In the genomic region with DNA sequence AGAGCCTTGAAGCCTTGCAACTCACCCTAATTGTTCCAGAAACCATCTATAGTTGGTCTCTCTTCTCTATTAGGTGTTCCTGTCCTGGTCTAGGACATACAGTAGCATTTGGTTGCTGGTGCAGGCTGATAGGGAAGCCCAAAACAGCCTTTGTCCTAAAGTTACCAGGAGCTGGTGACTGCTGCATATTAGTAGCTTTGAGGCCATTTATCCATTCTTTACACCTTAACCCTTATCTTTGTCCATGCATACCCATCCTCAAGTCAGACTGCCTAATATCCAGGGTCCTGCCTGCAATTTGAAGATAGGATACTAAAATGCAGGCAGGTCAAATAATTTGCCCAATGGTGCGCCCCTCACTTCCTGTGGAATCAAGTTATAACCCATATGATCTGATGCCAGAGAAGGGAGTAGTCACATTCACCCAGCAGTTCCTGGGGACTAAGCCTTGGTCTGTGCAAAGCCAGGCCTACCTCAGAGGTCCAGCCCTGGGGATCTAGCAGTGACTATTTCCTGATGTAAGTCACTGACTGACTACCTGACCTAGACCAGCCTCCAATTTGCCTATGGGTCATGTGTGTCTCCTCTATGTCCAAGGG, we compare ENCODE assay signal across 15 mouse cellular contexts. TPM values are rescaled to one million over a fixed set of nuclear protein-coding genes. Genes with fewer than 3 reads are reported as not detected.
DNase-seq lines count a peak whose midpoint lies in the region; ATAC-seq and TF ChIP-seq lines count a peak whose summit lies in the region.
"Had no signal": no experiment of that assay in that cellular context is flagged by ENCODE, and none has a peak within 500 bp of the region (broad histone marks: within the 10 kb centered on the region; RNA-seq: fewer than 3 reads in every experiment).

No protein-coding gene starts in this region.

- no peak for DNase-seq in kidney, adult 2 months
- DNase-seq in kidney, postnatal 4 days: no peak
- peak; percentile 10 for DNase-seq in c-Kit-positive CD71-positive TER-119-negative erythroid progenitor cells, embryonic 14.5 days (ENCODE audit: low read depth)
- no peak for DNase-seq in thymus, postnatal 0 days (ENCODE audit: low spot score)
- no peak for DNase-seq in layer of hippocampus, adult 18-20 months (ENCODE audit: low spot score in 2 of 2)
- DNase-seq: cerebellum, adult 9-10 months; left cerebral cortex, postnatal 4 days had no signal

- H3K4me2 ChIP-seq in embryonic facial prominence, embryonic 13.5 days: no peak overlapping the region
- H3K4me2 ChIP-seq in liver, embryonic 15.5 days: no peak overlapping the region
- no peak overlapping the region for H3K4me2 ChIP-seq in neural tube, embryonic 15.5 days
- H3K4me2 ChIP-seq: midbrain, embryonic 12.5 days had no signal

- H3K27me3 ChIP-seq in kidney, adult 2 months (replicated peaks; ENCODE audit: control insufficient read depth, insufficient read depth, low read length): no peaks in the 10 kb centered on the region
- H3K27me3 ChIP-seq in embryonic facial prominence, embryonic 13.5 days: peaks cover 17% of the 10 kb centered on the region
- H3K27me3 ChIP-seq in liver, embryonic 15.5 days: no peaks in the 10 kb centered on the region
- no peaks in the 10 kb centered on the region for H3K27me3 ChIP-seq in neural tube, embryonic 15.5 days (replicated peaks)

- no peaks in the 10 kb centered on the region for H3K9me3 ChIP-seq in embryonic facial prominence, embryonic 13.5 days
- H3K9me3 ChIP-seq in liver, embryonic 15.5 days (replicated peaks): no peaks in the 10 kb centered on the region
- H3K9me3 ChIP-seq in neural tube, embryonic 15.5 days (replicated peaks): no peaks in the 10 kb centered on the region
- H3K9me3 ChIP-seq: midbrain, embryonic 12.5 days had no signal

- no peak overlapping the region for H3K9ac ChIP-seq in embryonic facial prominence, embryonic 13.5 days
- no peak overlapping the region for H3K9ac ChIP-seq in liver, embryonic 15.5 days
- no peak overlapping the region for H3K9ac ChIP-seq in neural tube, embryonic 15.5 days (replicated peaks)
- H3K9ac ChIP-seq: midbrain, embryonic 12.5 days had no signal

- no peak for TF ChIP-seq CTCF in kidney, adult 2 months (conservative IDR thresholded peaks at IDR 0.05; ENCODE audit: insufficient read depth, insufficient read length, low read depth, low read length)

- no peak overlapping the region for H3K4me3 ChIP-seq in kidney, adult 2 months (ENCODE audit: insufficient read depth, low read depth, low read length)
- H3K4me3 ChIP-seq in embryonic facial prominence, embryonic 13.5 days: no peak overlapping the region
- H3K4me3 ChIP-seq in liver, embryonic 15.5 days (replicated peaks): no peak overlapping the region
- H3K4me3 ChIP-seq in neural tube, embryonic 15.5 days (replicated peaks): no peak overlapping the region
- H3K4me3 ChIP-seq: midbrain, embryonic 12.5 days had no signal

- WGBS in kidney, adult 2 months: 75% methylated on average over 1 of the region's 1 CpGs
- WGBS in embryonic facial prominence, embryonic 13.5 days: 89% methylated on average over 1 of the region's 1 CpGs
- WGBS in liver, embryonic 15.5 days (ENCODE audit: insufficient replicate concordance): 19% methylated on average over 1 of the region's 1 CpGs
- WGBS in neural tube, embryonic 15.5 days: 91% methylated on average over 1 of the region's 1 CpGs

- H3K4me1 ChIP-seq in kidney, adult 2 months (ENCODE audit: control insufficient read depth, insufficient read depth, low read length): no peaks in the 10 kb centered on the region
- H3K4me1 ChIP-seq in embryonic facial prominence, embryonic 13.5 days: peaks cover 43% of the 10 kb centered on the region
- H3K4me1 ChIP-seq in liver, embryonic 15.5 days (replicated peaks): peaks cover 11% of the 10 kb centered on the region
- no peaks in the 10 kb centered on the region for H3K4me1 ChIP-seq in neural tube, embryonic 15.5 days
- H3K4me1 ChIP-seq: midbrain, embryonic 12.5 days had no signal

- no peak for TF ChIP-seq POLR2A in kidney, adult 2 months (IDR thresholded peaks at IDR 0.05; ENCODE audit: low read depth, low read length)

- no peak for ATAC-seq in embryonic facial prominence, embryonic 13.5 days (ENCODE audit: insufficient number of reproducible peaks, insufficient read depth, low FRiP score, low TSS enrichment, low read depth)
- ATAC-seq in liver, embryonic 15.5 days (ENCODE audit: insufficient read depth): no peak
- ATAC-seq in neural tube, embryonic 15.5 days (ENCODE audit: low FRiP score): no peak

- no peaks in the 10 kb centered on the region for H3K36me3 ChIP-seq in kidney, adult 2 months (ENCODE audit: control insufficient read depth, insufficient read depth, low read length)
- no peaks in the 10 kb centered on the region for H3K36me3 ChIP-seq in embryonic facial prominence, embryonic 13.5 days
- H3K36me3 ChIP-seq in liver, embryonic 15.5 days (replicated peaks): no peaks in the 10 kb centered on the region
- H3K36me3 ChIP-seq in neural tube, embryonic 15.5 days: no peaks in the 10 kb centered on the region
- H3K36me3 ChIP-seq: midbrain, embryonic 12.5 days had no signal

- peak overlapping the region; percentile 84 for H3K27ac ChIP-seq in kidney, adult 2 months (ENCODE audit: insufficient read depth, low read depth, low read length)
- peak overlapping the region; percentile 92 for H3K27ac ChIP-seq in embryonic facial prominence, embryonic 13.5 days
- H3K27ac ChIP-seq in liver, embryonic 15.5 days (replicated peaks): peak overlapping the region; percentile 53
- no peak overlapping the region for H3K27ac ChIP-seq in neural tube, embryonic 15.5 days (replicated peaks)
- H3K27ac ChIP-seq: midbrain, embryonic 12.5 days had no signal

RNA-seq across cellular contexts. Expression of gene Bgn, which starts 7.6 kb away (rescaled TPM):
- polyA plus RNA-seq in kidney, adult 2 months (2012; rRNA removed): 277 and 333 TPM in 2 replicates
- 121 and 154 TPM in 2 replicates for polyA plus RNA-seq in embryonic facial prominence, embryonic 13.5 days (2015; fragmentation: Nextera tagmentation; extraction: Ambion mirVana)
- 10.0 and 12.4 TPM in 2 replicates for polyA plus RNA-seq in liver, embryonic 15.5 days (2015; fragmentation: Nextera tagmentation; extraction: Ambion mirVana)
- polyA plus RNA-seq in neural tube, embryonic 15.5 days (2015; fragmentation: Nextera tagmentation; extraction: Ambion mirVana): 29.1 and 33.4 TPM in 2 replicates
- 9.5 and 12.5 TPM in 2 replicates for polyA plus RNA-seq in thymus, postnatal 0 days (2015; fragmentation: Nextera tagmentation; extraction: Ambion mirVana)
- 10 to 100 TPM; 12.0 to 12.6 TPM for total RNA-seq in layer of hippocampus, adult 18-20 months (2021)
- total RNA-seq: CH12.LX had no signal

RNA-seq across cellular contexts. Expression of gene Haus7, which starts 16.9 kb away (rescaled TPM):
- polyA plus RNA-seq in kidney, adult 2 months (2012; rRNA removed): 12.9 and 13.8 TPM in 2 replicates
- polyA plus RNA-seq in embryonic facial prominence, embryonic 13.5 days (2015; fragmentation: Nextera tagmentation; extraction: Ambion mirVana): 83.0 and 96.2 TPM in 2 replicates
- 41.6 and 42.1 TPM in 2 replicates for polyA plus RNA-seq in liver, embryonic 15.5 days (2015; fragmentation: Nextera tagmentation; extraction: Ambion mirVana)
- polyA plus RNA-seq in neural tube, embryonic 15.5 days (2015; fragmentation: Nextera tagmentation; extraction: Ambion mirVana): 67.5 and 74.9 TPM in 2 replicates
- 44.7 and 46.3 TPM in 2 replicates for polyA plus RNA-seq in thymus, postnatal 0 days (2015; fragmentation: Nextera tagmentation; extraction: Ambion mirVana)
- 10 to 100 TPM in 1 of 2 experiments, 1 to 10 TPM in 1; 8.9 to 11.4 TPM for total RNA-seq in layer of hippocampus, adult 18-20 months (2021)

RNA-seq across cellular contexts. Expression of gene Atp2b3, which starts 27.1 kb away (rescaled TPM):
- polyA plus RNA-seq in kidney, adult 2 months (2012; rRNA removed): 0.11 and 0.13 TPM in 2 replicates
- 0.24 and 0.28 TPM in 2 replicates for polyA plus RNA-seq in embryonic facial prominence, embryonic 13.5 days (2015; fragmentation: Nextera tagmentation; extraction: Ambion mirVana)
- 0.05 TPM in 1 of 2 replicates, not detected in the other for polyA plus RNA-seq in liver, embryonic 15.5 days (2015; fragmentation: Nextera tagmentation; extraction: Ambion mirVana)
- 6.1 and 7.0 TPM in 2 replicates for polyA plus RNA-seq in neural tube, embryonic 15.5 days (2015; fragmentation: Nextera tagmentation; extraction: Ambion mirVana)
- polyA plus RNA-seq in thymus, postnatal 0 days (2015; fragmentation: Nextera tagmentation; extraction: Ambion mirVana): 0.03 TPM in 1 of 2 replicates, not detected in the other
- total RNA-seq in layer of hippocampus, adult 18-20 months (2021): 100 to 1,000 TPM; 146 to 149 TPM
- total RNA-seq: CH12.LX had no signal

RNA-seq across cellular contexts. Expression of gene Trex2, which starts 40.6 kb away (rescaled TPM):
- polyA plus RNA-seq in kidney, adult 2 months (2012; rRNA removed): not detected in 2 replicates
- 0.55 TPM in 1 of 2 replicates, not detected in the other for polyA plus RNA-seq in embryonic facial prominence, embryonic 13.5 days (2015; fragmentation: Nextera tagmentation; extraction: Ambion mirVana)
- not detected in 2 replicates for polyA plus RNA-seq in liver, embryonic 15.5 days (2015; fragmentation: Nextera tagmentation; extraction: Ambion mirVana)
- not detected in 2 replicates for polyA plus RNA-seq in neural tube, embryonic 15.5 days (2015; fragmentation: Nextera tagmentation; extraction: Ambion mirVana)
- polyA plus RNA-seq in thymus, postnatal 0 days (2015; fragmentation: Nextera tagmentation; extraction: Ambion mirVana): 0.50 and 0.77 TPM in 2 replicates
- not detected for total RNA-seq in layer of hippocampus, adult 18-20 months (2021)
- total RNA-seq: adrenal gland, postnatal 4 days; CH12.LX; left cerebral cortex, postnatal 4 days had no signal
- polyA plus RNA-seq: hindbrain, embryonic 11.5 days; midbrain, embryonic 12.5 days; neural tube, embryonic 11.5 days had no signal
